Mouse (Mus musculus): ENCODE data around the gene Ccdc71l. TPM values are rescaled to one million over a fixed set of nuclear protein-coding genes. Genes with fewer than 3 reads are reported as not detected.

The Ccdc71l gene
- 24.0 and 24.5 TPM in 2 replicates for polyA plus RNA-seq (2012; ENCODE audit: insufficient read depth, insufficient read length, missing spikeins)

DNA sequence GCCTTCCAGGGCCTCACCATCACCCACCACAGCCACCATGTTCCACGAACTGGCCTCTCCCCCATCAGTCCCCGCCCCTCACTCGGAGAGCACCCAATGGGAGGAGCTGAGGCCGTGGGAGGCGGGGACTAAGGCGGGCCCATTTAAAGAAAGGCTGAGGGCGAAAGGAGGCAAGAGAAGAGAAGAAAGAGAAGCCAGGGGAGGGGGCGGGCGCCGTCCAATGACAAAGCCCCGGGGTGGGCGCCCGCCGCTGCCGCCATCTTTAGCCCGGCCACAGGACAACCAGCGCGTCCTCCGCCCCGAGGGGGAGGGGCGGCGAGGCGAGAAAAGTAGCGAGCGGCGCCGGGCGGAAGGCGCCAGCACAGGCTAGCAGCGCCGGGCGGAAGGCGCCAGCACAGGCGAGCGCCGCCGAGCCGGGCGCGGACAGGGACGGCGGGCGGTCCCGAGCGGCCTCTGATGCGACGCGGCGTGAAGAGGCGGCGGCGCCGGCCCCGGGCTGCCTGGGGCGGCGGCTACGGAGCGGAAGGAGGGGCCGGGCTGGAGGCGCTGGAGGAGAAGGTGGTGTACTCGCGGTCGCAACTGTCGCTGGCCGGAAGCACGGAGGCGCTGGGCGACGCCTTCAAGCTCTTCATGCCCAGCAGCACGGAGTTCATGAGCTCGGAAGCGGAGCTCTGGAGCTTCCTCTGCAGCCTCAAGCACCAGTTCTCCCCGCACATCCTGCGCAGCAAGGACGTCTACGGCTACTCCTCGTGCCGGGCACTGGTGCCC lies at the start of gene Ccdc71l:
Ccdc71l (plus strand) TSS at position 177 of the 768 bp plus-strand sequence.
- no peak for TF ChIP-seq CTCF (IDR thresholded peaks at IDR 0.05; ENCODE audit: low read depth, low read length)
- 0 out of 2 replicates have a peak, but pooled peaks have one; percentile 39 for TF ChIP-seq POLR2A (IDR thresholded peaks at IDR 0.05; ENCODE audit: borderline replicate concordance, low read depth, low read length)
- Histone ChIP-seq H3K4me3 (ENCODE audit: insufficient read depth, low read length) (peak within 1 kb of the TSS; percentile 97), H3K4me1 (ENCODE audit: control insufficient read depth, insufficient read depth, low read length) (peaks cover 13% of the 10 kb centered on the region), H3K27ac (ENCODE audit: insufficient read depth, low read depth, low read length) (peak within 1 kb of the TSS; percentile 94)

DNA sequence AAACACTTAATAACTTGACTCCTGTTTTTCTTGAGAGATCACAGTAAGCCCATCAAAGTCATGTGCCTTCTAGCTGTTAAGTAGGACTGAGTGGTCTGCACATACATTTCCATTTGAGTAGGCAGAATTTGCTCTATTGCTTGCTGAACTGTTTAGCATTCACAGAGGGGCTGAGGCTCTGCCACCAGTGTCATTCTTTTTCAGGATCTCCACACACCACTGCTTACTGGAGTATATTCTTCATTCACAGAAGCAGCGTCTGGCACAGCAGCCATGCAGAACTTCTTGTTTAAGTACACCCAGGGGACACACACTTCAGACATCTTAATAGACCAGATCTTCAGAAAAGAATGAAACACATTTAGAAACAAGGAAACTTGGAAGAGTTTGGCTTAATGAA lies 39.4 kb upstream of the Ccdc71l start:
- Histone ChIP-seq H3K4me3 (ENCODE audit: insufficient read depth, low read length) (no peak overlapping the region), H3K27ac (ENCODE audit: insufficient read depth, low read depth, low read length) (no peak overlapping the region), H3K4me1 (ENCODE audit: control insufficient read depth, insufficient read depth, low read length) (peaks cover 17% of the 10 kb centered on the region)
- no peak for TF ChIP-seq CTCF (IDR thresholded peaks at IDR 0.05; ENCODE audit: low read depth, low read length)
- TF ChIP-seq POLR2A (IDR thresholded peaks at IDR 0.05; ENCODE audit: borderline replicate concordance, low read depth, low read length), result no peak

DNA sequence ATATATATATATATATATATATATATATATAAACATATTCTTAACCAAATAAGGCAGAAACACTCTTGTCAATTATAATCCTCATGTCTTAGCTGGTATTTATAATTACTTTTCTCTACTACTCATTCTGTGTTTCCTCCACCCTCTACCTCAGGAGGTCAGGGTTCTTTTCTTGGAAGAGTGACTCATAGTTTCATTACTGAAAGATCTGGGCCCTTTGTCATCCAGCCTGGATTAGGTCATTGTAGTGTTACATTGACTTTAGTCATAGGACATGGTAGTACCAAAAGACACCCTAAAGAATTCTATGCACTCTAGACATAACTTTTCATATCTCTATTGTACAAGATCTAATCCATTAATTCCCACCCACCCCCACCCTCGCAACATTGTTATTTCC lies 35.0 kb upstream of the Ccdc71l start:
- peak overlapping the region; percentile 26; the same call in 1 of the 2 replicates for H3K27ac ChIP-seq (ENCODE audit: insufficient read depth, low read depth, low read length)
- no peak for TF ChIP-seq CTCF (IDR thresholded peaks at IDR 0.05; ENCODE audit: low read depth, low read length)
- no peak for TF ChIP-seq POLR2A (IDR thresholded peaks at IDR 0.05; ENCODE audit: borderline replicate concordance, low read depth, low read length)
- no peak overlapping the region for H3K4me3 ChIP-seq (ENCODE audit: insufficient read depth, low read length)
- H3K4me1 ChIP-seq (ENCODE audit: control insufficient read depth, insufficient read depth, low read length), result peaks cover 18% of the 10 kb centered on the region

DNA sequence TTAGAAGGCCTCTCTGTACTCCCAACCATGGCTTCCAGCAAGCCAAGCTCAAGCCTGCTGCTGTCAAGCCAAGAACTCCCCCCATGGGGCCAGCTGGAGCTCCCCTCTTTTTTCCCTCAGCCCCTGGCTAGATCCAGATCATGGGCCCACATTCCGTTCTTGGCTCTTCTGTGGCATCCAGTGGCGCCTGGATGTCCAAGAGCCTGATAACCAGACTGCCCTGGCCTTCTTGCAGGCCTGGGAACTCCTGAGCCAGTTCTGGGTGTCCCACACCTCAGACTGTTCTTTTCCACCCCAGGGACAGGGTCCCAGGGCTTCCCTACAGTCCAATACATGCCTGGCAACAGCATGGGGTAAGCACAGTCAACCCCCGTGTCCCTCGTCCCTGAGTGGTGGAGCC lies 32.4 kb upstream of the Ccdc71l start:
- Histone ChIP-seq H3K4me3 (ENCODE audit: insufficient read depth, low read length) (no peak overlapping the region), H3K27ac (ENCODE audit: insufficient read depth, low read depth, low read length) (no peak overlapping the region), H3K4me1 (ENCODE audit: control insufficient read depth, insufficient read depth, low read length) (peaks cover 11% of the 10 kb centered on the region)
- no peak for TF ChIP-seq POLR2A (IDR thresholded peaks at IDR 0.05; ENCODE audit: borderline replicate concordance, low read depth, low read length)
- no peak for TF ChIP-seq CTCF (IDR thresholded peaks at IDR 0.05; ENCODE audit: low read depth, low read length)

DNA sequence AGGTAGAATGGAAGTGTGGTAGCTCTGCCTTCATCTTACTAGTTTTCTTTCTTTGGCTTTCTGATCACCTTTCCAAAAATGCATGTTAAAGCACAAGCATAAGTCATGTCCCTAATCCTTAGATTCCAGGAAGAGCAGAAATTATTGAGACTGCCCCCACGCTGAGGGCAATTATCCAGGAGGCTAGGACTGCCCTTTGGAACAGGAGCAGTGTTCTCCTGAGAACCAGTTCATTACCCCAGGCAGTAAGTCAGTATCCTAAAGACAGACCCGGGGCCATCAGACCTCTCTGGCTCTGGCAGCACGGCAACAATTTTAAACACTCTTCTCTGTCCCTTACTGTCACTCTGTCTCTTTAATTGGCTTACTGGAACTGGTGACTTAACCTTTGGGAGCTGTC lies 30.0 kb upstream of the Ccdc71l start:
- TF ChIP-seq CTCF (IDR thresholded peaks at IDR 0.05; ENCODE audit: low read depth, low read length) (no peak), POLR2A (IDR thresholded peaks at IDR 0.05; ENCODE audit: borderline replicate concordance, low read depth, low read length) (no peak)

DNA sequence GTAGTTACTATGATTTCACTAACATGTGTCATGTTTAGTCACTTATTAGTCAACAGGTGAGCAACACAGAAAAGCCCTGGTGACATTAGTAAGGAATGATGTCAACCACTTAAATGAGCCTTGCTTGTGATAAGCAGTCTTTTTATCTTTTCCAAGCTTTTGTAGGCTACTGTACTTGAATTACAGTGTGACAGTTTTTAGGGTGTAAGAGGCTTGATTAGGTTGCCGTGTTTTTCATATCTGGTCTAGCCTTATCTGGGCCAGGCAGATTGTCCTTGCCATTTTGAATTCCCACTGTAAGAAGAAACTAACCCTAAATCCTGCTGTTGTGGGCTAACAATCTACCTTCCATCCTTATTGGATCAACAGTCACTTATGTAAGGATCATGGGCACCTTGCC lies 26.6 kb upstream of the Ccdc71l start:
- no peak overlapping the region for H3K27ac ChIP-seq (ENCODE audit: insufficient read depth, low read depth, low read length)
- no peak for TF ChIP-seq POLR2A (IDR thresholded peaks at IDR 0.05; ENCODE audit: borderline replicate concordance, low read depth, low read length)
- TF ChIP-seq CTCF (IDR thresholded peaks at IDR 0.05; ENCODE audit: low read depth, low read length), result no peak
- H3K4me1 ChIP-seq (ENCODE audit: control insufficient read depth, insufficient read depth, low read length), result no peaks in the 10 kb centered on the region
- no peak overlapping the region for H3K4me3 ChIP-seq (ENCODE audit: insufficient read depth, low read length)

More for the DNA sequence above, 30.0 kb upstream of the Ccdc71l start:
- peaks cover 7% of the 10 kb centered on the region for H3K4me1 ChIP-seq (ENCODE audit: control insufficient read depth, insufficient read depth, low read length)
- H3K4me3 ChIP-seq (ENCODE audit: insufficient read depth, low read length), result no peak overlapping the region
- no peak overlapping the region for H3K27ac ChIP-seq (ENCODE audit: insufficient read depth, low read depth, low read length)

DNA sequence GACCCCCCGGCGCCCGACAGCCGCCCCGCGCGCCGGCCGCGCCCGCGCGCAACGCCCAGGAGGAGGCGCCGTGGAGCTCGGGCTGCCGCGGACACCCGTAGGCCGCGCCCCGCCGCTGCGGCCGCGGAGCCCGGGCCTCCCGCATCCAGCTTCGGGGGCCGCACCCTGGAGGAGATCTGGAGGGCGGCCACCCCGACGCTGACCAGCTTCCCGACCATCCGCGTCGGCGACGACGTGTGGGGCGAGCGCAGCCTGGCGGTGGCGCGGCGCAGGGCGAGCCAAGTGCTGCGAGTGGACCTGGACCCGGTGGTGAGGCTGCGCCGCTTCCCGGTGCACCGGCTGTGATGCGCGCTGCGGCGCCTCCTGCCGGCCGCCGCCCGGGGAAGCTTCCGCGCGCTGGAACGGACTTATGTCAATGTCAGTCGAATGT lies 807 bp downstream of the Ccdc71l start:
- TF ChIP-seq POLR2A (IDR thresholded peaks at IDR 0.05; ENCODE audit: borderline replicate concordance, low read depth, low read length), result no peak
- peak; percentile 50 for TF ChIP-seq CTCF (IDR thresholded peaks at IDR 0.05; ENCODE audit: low read depth, low read length)
- peak overlapping the region; percentile 94 for H3K27ac ChIP-seq (ENCODE audit: insufficient read depth, low read depth, low read length)
- H3K4me3 ChIP-seq (ENCODE audit: insufficient read depth, low read length), result peak overlapping the region; percentile 97
- H3K4me1 ChIP-seq (ENCODE audit: control insufficient read depth, insufficient read depth, low read length), result peaks cover 13% of the 10 kb centered on the region

DNA sequence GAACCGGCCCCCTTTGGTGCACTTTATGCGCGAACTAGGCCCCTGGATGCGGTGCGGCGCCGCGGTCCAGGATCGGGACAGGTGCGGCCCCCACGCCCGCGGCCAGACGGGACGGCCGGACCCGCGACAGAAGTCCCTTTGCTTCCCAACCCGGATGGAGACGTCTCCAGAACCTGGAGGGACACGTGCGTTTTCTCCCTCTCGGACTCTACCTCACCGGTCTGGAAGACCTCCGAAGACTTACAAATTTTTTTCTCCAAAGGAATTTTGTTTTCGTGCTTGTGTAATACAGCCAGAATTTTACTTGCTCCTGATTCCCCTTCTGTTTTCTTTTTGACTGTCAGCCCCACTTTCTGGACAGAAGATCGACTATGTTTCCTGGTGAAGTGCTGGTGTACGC lies 1.2 kb downstream of the Ccdc71l start:
- TF ChIP-seq POLR2A (IDR thresholded peaks at IDR 0.05; ENCODE audit: borderline replicate concordance, low read depth, low read length) (no peak), CTCF (IDR thresholded peaks at IDR 0.05; ENCODE audit: low read depth, low read length) (no peak)
- H3K27ac ChIP-seq (ENCODE audit: insufficient read depth, low read depth, low read length), result peak overlapping the region; percentile 94
- peak overlapping the region; percentile 97 for H3K4me3 ChIP-seq (ENCODE audit: insufficient read depth, low read length)
- peaks cover 13% of the 10 kb centered on the region for H3K4me1 ChIP-seq (ENCODE audit: control insufficient read depth, insufficient read depth, low read length)

DNA sequence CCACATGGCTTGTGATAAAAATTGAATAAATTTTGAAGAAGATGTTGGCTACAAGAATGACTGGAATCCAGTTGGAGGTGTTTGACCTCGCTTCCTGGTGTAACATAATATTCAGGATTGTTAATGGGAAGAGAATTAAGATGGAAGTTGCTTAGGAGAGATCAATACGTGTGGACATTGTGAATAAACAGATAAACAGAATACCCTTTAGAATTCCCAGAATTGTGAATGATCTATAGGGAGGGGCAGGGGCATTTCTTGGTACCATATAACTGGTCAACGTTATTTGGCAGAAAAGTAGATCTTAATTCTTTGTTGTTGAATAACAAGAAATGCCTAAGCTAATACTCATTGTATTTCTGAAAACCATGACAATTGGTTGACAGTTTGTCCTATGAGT lies 2.0 kb downstream of the Ccdc71l start:
- Histone ChIP-seq H3K4me3 (ENCODE audit: insufficient read depth, low read length) (peak overlapping the region; percentile 56), H3K27ac (ENCODE audit: insufficient read depth, low read depth, low read length) (no peak overlapping the region), H3K4me1 (ENCODE audit: control insufficient read depth, insufficient read depth, low read length) (peaks cover 14% of the 10 kb centered on the region)
- TF ChIP-seq POLR2A (IDR thresholded peaks at IDR 0.05; ENCODE audit: borderline replicate concordance, low read depth, low read length), result no peak
- no peak for TF ChIP-seq CTCF (IDR thresholded peaks at IDR 0.05; ENCODE audit: low read depth, low read length)

DNA sequence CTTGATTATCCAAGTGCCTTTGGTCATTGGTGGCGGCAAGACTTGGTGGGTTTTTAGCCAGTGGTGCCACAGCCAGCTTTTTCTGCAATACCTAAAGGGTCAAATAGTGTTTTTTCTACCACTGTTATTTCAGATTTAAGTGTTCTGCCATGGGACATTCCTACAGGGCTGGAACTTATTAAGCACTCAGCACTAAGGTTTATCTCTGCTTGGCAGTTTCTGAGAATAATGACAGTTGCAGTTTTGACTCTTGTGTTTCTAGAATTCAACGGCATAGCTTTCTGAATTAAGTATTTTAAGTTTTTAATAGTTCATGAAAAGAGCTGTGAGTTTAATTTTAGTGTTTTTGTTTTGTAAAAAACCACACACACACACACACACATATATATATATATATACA lies 2.5 kb downstream of the Ccdc71l start:
- H3K27ac ChIP-seq (ENCODE audit: insufficient read depth, low read depth, low read length), result no peak overlapping the region
- H3K4me1 ChIP-seq (ENCODE audit: control insufficient read depth, insufficient read depth, low read length), result peaks cover 14% of the 10 kb centered on the region
- TF ChIP-seq POLR2A (IDR thresholded peaks at IDR 0.05; ENCODE audit: borderline replicate concordance, low read depth, low read length) (no peak), CTCF (IDR thresholded peaks at IDR 0.05; ENCODE audit: low read depth, low read length) (no peak)
- H3K4me3 ChIP-seq (ENCODE audit: insufficient read depth, low read length), result peak overlapping the region; percentile 56

All from bone marrow macrophage, adult 2 months (primary cell).